20 mouse cellular contexts compared by ENCODE assay signal in the genomic region with DNA sequence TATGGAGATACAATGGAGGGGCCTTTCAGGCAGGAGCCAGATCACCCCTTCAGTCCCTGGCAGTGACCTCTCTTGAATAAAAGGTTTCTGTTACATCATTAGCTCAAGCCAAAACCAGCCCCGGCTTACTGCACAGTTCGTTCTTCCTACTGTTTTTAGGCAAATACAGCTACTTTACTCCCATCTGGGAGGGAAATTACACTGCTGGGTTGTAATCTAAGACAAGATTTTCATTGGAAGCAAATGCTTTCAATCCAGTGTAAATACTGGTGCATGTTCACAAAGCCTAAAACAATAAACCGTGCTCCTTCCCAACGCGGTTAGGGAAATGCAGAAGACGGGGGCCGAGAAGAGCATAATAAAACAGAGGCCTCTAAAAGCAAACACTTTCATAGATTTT.
DNase-seq lines count a peak whose midpoint lies in the region; ATAC-seq and TF ChIP-seq lines count a peak whose summit lies in the region.
"Had no signal": no experiment of that assay in that cellular context is flagged by ENCODE, and none has a peak within 500 bp of the region (broad histone marks: within the 10 kb centered on the region; RNA-seq: fewer than 3 reads in every experiment).

No protein-coding gene starts in this region.

- no peak overlapping the region for H3K4me3 ChIP-seq in heart, embryonic 13.5 days
- H3K4me3 ChIP-seq in heart, embryonic 12.5 days = no peak overlapping the region
- no peak overlapping the region for H3K4me3 ChIP-seq in lung, embryonic 14.5 days (ENCODE audit: low read depth, low read length)
- H3K4me3 ChIP-seq in embryonic facial prominence, embryonic 13.5 days = no peak overlapping the region
- H3K4me3 ChIP-seq in midbrain, postnatal 0 days (ENCODE audit: low read depth, low read length) = no peak overlapping the region
- H3K4me3 ChIP-seq: gastrocnemius, adult 2 months; left cerebral cortex, adult 2 months; limb, embryonic 15.5 days; liver, embryonic 15.5 days; stomach, embryonic 15.5 days had no signal

- H3K9me3 ChIP-seq in heart, embryonic 13.5 days = no peaks in the 10 kb centered on the region
- no peaks in the 10 kb centered on the region for H3K9me3 ChIP-seq in heart, embryonic 12.5 days (replicated peaks)
- H3K9me3 ChIP-seq in lung, embryonic 14.5 days (ENCODE audit: low read depth, low read length) = no peaks in the 10 kb centered on the region
- no peaks in the 10 kb centered on the region for H3K9me3 ChIP-seq in embryonic facial prominence, embryonic 13.5 days
- H3K9me3 ChIP-seq in midbrain, postnatal 0 days (ENCODE audit: low read length) = no peaks in the 10 kb centered on the region
- H3K9me3 ChIP-seq: limb, embryonic 15.5 days; liver, embryonic 15.5 days; stomach, embryonic 15.5 days had no signal

- no peak for ATAC-seq in heart, embryonic 13.5 days (ENCODE audit: extremely low read depth, insufficient number of reproducible peaks, low FRiP score, low TSS enrichment)
- no peak for ATAC-seq in heart, embryonic 12.5 days (ENCODE audit: insufficient number of reproducible peaks, low FRiP score)
- no peak for ATAC-seq in lung, embryonic 14.5 days (ENCODE audit: insufficient read depth)
- no peak for ATAC-seq in embryonic facial prominence, embryonic 13.5 days (ENCODE audit: insufficient number of reproducible peaks, insufficient read depth, low FRiP score, low TSS enrichment, low read depth)
- ATAC-seq in midbrain, postnatal 0 days (ENCODE audit: low FRiP score) = peak; percentile 35; the same call in 1 of the 2 replicates
- ATAC-seq: lung, postnatal 0 days had no signal

- no peak for DNase-seq in lung, embryonic 14.5 days
- DNase-seq in lung, postnatal 25 days (ENCODE audit: low spot score) = no peak
- DNase-seq in midbrain, postnatal 0 days (ENCODE audit: low spot score) = no peak
- no peak for DNase-seq in layer of hippocampus, postnatal 36 days
- DNase-seq in layer of hippocampus, adult 9-10 months (ENCODE audit: low spot score) = no peak
- DNase-seq: B cell, adult 2 months; cerebellum, postnatal 36 days; gastrocnemius, adult 2 months; kidney, adult 2 months; kidney, postnatal 14 days; thymus, adult 18-20 months; thymus, postnatal 4 days had no signal

- H3K4me2 ChIP-seq in heart, embryonic 13.5 days = no peak overlapping the region
- H3K4me2 ChIP-seq in heart, embryonic 12.5 days = no peak overlapping the region
- no peak overlapping the region for H3K4me2 ChIP-seq in lung, embryonic 14.5 days
- H3K4me2 ChIP-seq in embryonic facial prominence, embryonic 13.5 days = peak overlapping the region; percentile 20
- H3K4me2 ChIP-seq in midbrain, postnatal 0 days (ENCODE audit: low read depth, low read length, poor library complexity, severe bottlenecking) = no peak overlapping the region
- H3K4me2 ChIP-seq: limb, embryonic 15.5 days; liver, embryonic 15.5 days; stomach, embryonic 15.5 days had no signal

- H3K9ac ChIP-seq in heart, embryonic 13.5 days = no peak overlapping the region
- H3K9ac ChIP-seq in heart, embryonic 12.5 days = no peak overlapping the region
- H3K9ac ChIP-seq in lung, embryonic 14.5 days = no peak overlapping the region
- H3K9ac ChIP-seq in embryonic facial prominence, embryonic 13.5 days = no peak overlapping the region
- H3K9ac ChIP-seq in midbrain, postnatal 0 days (replicated peaks; ENCODE audit: low read length, poor library complexity, severe bottlenecking) = no peak overlapping the region
- H3K9ac ChIP-seq: limb, embryonic 15.5 days; liver, embryonic 15.5 days; stomach, embryonic 15.5 days had no signal

- no peak for TF ChIP-seq CTCF in lung, embryonic 14.5 days (IDR thresholded peaks at IDR 0.05; ENCODE audit: low read depth)
- TF ChIP-seq CTCF in midbrain, postnatal 0 days (IDR thresholded peaks at IDR 0.05) = no peak

- H3K4me1 ChIP-seq in heart, embryonic 13.5 days = peaks cover 89% of the 10 kb centered on the region
- peaks cover 60% of the 10 kb centered on the region for H3K4me1 ChIP-seq in heart, embryonic 12.5 days (replicated peaks)
- H3K4me1 ChIP-seq in lung, embryonic 14.5 days (ENCODE audit: insufficient read depth) = peaks cover 4% of the 10 kb centered on the region; the same call in 1 of the 2 replicates
- peaks cover 30% of the 10 kb centered on the region for H3K4me1 ChIP-seq in embryonic facial prominence, embryonic 13.5 days
- H3K4me1 ChIP-seq in midbrain, postnatal 0 days (ENCODE audit: insufficient read depth, low read length) = no peaks in the 10 kb centered on the region

- no peaks in the 10 kb centered on the region for H3K27me3 ChIP-seq in heart, embryonic 13.5 days (replicated peaks)
- H3K27me3 ChIP-seq in heart, embryonic 12.5 days (replicated peaks) = no peaks in the 10 kb centered on the region
- no peaks in the 10 kb centered on the region for H3K27me3 ChIP-seq in lung, embryonic 14.5 days (ENCODE audit: insufficient read depth, low read length)
- H3K27me3 ChIP-seq in embryonic facial prominence, embryonic 13.5 days = peaks cover 5% of the 10 kb centered on the region; the same call in 1 of the 2 replicates
- H3K27me3 ChIP-seq in midbrain, postnatal 0 days (ENCODE audit: insufficient read depth, low read length) = no peaks in the 10 kb centered on the region
- H3K27me3 ChIP-seq: liver, embryonic 15.5 days; stomach, embryonic 15.5 days had no signal

- peaks cover 9% of the 10 kb centered on the region; the same call in 1 of the 2 replicates for H3K36me3 ChIP-seq in heart, embryonic 13.5 days
- no peaks in the 10 kb centered on the region for H3K36me3 ChIP-seq in heart, embryonic 12.5 days
- H3K36me3 ChIP-seq in lung, embryonic 14.5 days (ENCODE audit: insufficient read depth) = peaks cover 13% of the 10 kb centered on the region; the same call in 1 of the 2 replicates
- no peaks in the 10 kb centered on the region for H3K36me3 ChIP-seq in embryonic facial prominence, embryonic 13.5 days
- H3K36me3 ChIP-seq in midbrain, postnatal 0 days (ENCODE audit: insufficient read depth, low read length) = no peaks in the 10 kb centered on the region
- H3K36me3 ChIP-seq: limb, embryonic 15.5 days; liver, embryonic 15.5 days; stomach, embryonic 15.5 days had no signal

- 66% methylated on average over 7 of the region's 7 CpGs for WGBS in heart, embryonic 13.5 days
- 71% methylated on average over 7 of the region's 7 CpGs for WGBS in heart, embryonic 12.5 days
- 45% methylated on average over 7 of the region's 7 CpGs for WGBS in lung, embryonic 14.5 days
- 22% methylated on average over 7 of the region's 7 CpGs for WGBS in embryonic facial prominence, embryonic 13.5 days
- 65% methylated on average over 7 of the region's 7 CpGs for WGBS in midbrain, postnatal 0 days

- peak overlapping the region; percentile 28; the same call in 1 of the 2 replicates for H3K27ac ChIP-seq in heart, embryonic 13.5 days (replicated peaks)
- no peak overlapping the region for H3K27ac ChIP-seq in heart, embryonic 12.5 days (ENCODE audit: poor library complexity, severe bottlenecking)
- peak overlapping the region; percentile 59; the same call in 1 of the 2 replicates for H3K27ac ChIP-seq in lung, embryonic 14.5 days (ENCODE audit: low read depth)
- H3K27ac ChIP-seq in embryonic facial prominence, embryonic 13.5 days = no peak overlapping the region
- H3K27ac ChIP-seq in midbrain, postnatal 0 days (ENCODE audit: low read depth, low read length) = peak overlapping the region; percentile 1; the same call in 1 of the 2 replicates
- H3K27ac ChIP-seq: gastrocnemius, adult 2 months; left cerebral cortex, adult 2 months; limb, embryonic 15.5 days; liver, embryonic 15.5 days had no signal

Comparison
In these comparisons a context has a peak if more than half of its experiments do, and no peak if none do; other contexts are left out.
1. H3K27ac ChIP-seq: peak in heart, embryonic 13.5 days (single experiment), lung, embryonic 14.5 days (single experiment) and midbrain, postnatal 0 days (single experiment); none in heart, embryonic 12.5 days (single experiment) and embryonic facial prominence, embryonic 13.5 days (single experiment).